Mouse (Mus musculus) forebrain, embryonic 10.5 days (tissue): ENCODE results near the gene Snx5. TPM values are rescaled to one million over a fixed set of nuclear protein-coding genes. Genes with fewer than 3 reads are reported as not detected.

Source experiments
- DNase-seq: peaks from one replicate; pipeline ENCODE4 v3.0.0-alpha.2; 2017; ENCODE audit warnings: low spot score; ENCODE audit errors: extremely low spot score
- H3K27ac ChIP-seq: fragments of 300-500 bp; sonication (generic); 2 replicates; pipeline ENCODE4 v1.5.1; 2016; ENCODE audit warnings: mild to moderate bottlenecking
- H3K27me3 ChIP-seq: fragments of 300-500 bp; sonication (generic); 2 replicates; pipeline ENCODE4 v1.6.1; 2016; ENCODE audit warnings: mild to moderate bottlenecking; ENCODE audit not compliant: poor library complexity, severe bottlenecking
- H3K36me3 ChIP-seq: fragments of 300-500 bp; sonication (generic); replicated peaks from 2 replicates; pipeline ENCODE4 v1.6.1; 2016; ENCODE audit warnings: mild to moderate bottlenecking, moderate library complexity
- H3K4me1 ChIP-seq: fragments of 300-500 bp; sonication (generic); 2 replicates; pipeline ENCODE4 v1.6.1; 2016
- H3K4me3 ChIP-seq: fragments of 300-500 bp; sonication (generic); 2 replicates; pipeline ENCODE4 v1.5.1; 2016; ENCODE audit warnings: mild to moderate bottlenecking, moderate library complexity
- H3K9me3 ChIP-seq: fragments of 300-500 bp; sonication (generic); 2 replicates; pipeline ENCODE4 v1.6.1; 2016; ENCODE audit warnings: mild to moderate bottlenecking, moderate library complexity
- WGBS: fragments of 180-500 bp; shearing (Covaris S2); methylation state at CpG from one replicate; pipeline ENCODE4 v1.1.7; 2016; 5-methylcytosine and 5-hydroxymethylcytosine counted together
- polyA plus RNA-seq: library from polyadenylated mRNA; unstranded; fragments of >200 nt; fragmentation: Nextera tagmentation; extraction: Ambion mirVana; gene quantifications from 2 replicates; pipeline ENCODE4 v1.2.1, GENCODE M21; 2016

Snx5 gene
- polyA plus RNA-seq, 1 experiment from 2014 or later = 133 TPM

- Histone ChIP-seq H3K9me3 (0 out of 2 replicates have a peak, but pooled peaks cover 3% of the 10 kb centered on the region), H3K27ac (no peak overlapping the region), H3K4me1 (0 out of 2 replicates have a peak, but pooled peaks cover 3% of the 10 kb centered on the region), H3K4me3 (no peak overlapping the region), H3K27me3 (no peaks in the 10 kb centered on the region), H3K36me3 (no peaks in the 10 kb centered on the region)
- 80% methylated on average over 3 of the region's 3 CpGs for WGBS
- no peak for DNase-seq
Measured at GRCm38 (mm10) chr2:144235776-144236175, 34.9 kb downstream of the Snx5 start.

DNA sequence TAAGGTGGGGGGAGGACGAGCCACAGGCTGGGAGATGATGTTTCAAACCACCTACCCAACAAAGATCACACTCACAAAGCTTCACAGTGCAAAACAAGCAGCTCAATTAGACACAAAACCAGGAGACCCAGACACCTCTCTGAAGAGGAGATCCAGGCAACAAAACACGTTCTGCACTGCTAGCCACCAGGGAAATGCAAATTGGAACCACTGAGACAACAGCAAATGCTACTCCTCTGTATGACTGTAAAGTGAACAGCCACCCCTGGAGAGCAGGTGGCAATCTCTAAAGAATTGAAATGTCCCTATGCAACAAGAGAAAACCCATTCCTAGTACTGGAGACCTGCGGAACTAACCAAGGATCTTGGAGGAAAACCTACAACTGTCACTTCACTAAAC, 37.2 kb downstream of the Snx5 start:
- Histone ChIP-seq H3K36me3 (no peaks in the 10 kb centered on the region), H3K9me3 (0 out of 2 replicates have a peak, but pooled peaks cover 3% of the 10 kb centered on the region), H3K4me1 (0 out of 2 replicates have a peak, but pooled peaks cover 3% of the 10 kb centered on the region), H3K27ac (no peak overlapping the region), H3K27me3 (no peaks in the 10 kb centered on the region), H3K4me3 (no peak overlapping the region)
- 65% methylated on average over 3 of the region's 3 CpGs for WGBS
- no peak for DNase-seq

- WGBS = 85% methylated on average over 5 of the region's 5 CpGs
- Histone ChIP-seq H3K36me3 (no peaks in the 10 kb centered on the region), H3K4me3 (no peak overlapping the region), H3K27ac (no peak overlapping the region), H3K27me3 (no peaks in the 10 kb centered on the region), H3K9me3 (peaks cover 3% of the 10 kb centered on the region; the same call in 1 of the 2 replicates), H3K4me1 (0 out of 2 replicates have a peak, but pooled peaks cover 3% of the 10 kb centered on the region)
- no peak for DNase-seq
Measured at GRCm38 (mm10) chr2:144231115-144231514, 39.6 kb downstream of the Snx5 start.

DNA sequence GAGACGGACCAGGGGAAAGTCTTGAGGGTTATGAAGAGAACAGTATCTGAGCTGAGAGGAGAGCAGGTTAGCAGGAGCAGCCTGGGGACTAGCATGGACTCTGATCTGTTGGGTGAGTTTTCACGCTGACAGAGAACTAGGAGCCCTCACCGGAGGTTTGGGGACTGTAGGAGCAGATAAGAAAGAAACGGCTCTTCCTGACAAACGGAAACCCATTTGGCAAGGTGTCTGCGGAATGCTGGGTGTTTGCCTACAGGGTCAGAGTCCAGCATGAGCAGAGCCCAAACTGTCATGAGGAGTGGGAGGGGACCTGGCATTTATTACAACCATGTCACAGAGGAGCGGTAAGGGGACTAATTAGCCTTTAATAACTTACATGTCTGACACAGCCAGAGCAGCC, 40.2 kb downstream of the Snx5 start:
- WGBS = 85% methylated on average over 7 of the region's 7 CpGs
- Histone ChIP-seq H3K4me1 (no peaks in the 10 kb centered on the region), H3K36me3 (no peaks in the 10 kb centered on the region), H3K27ac (no peak overlapping the region), H3K27me3 (no peaks in the 10 kb centered on the region), H3K4me3 (no peak overlapping the region), H3K9me3 (peaks cover 3% of the 10 kb centered on the region; the same call in 1 of the 2 replicates)
- no peak for DNase-seq

DNA sequence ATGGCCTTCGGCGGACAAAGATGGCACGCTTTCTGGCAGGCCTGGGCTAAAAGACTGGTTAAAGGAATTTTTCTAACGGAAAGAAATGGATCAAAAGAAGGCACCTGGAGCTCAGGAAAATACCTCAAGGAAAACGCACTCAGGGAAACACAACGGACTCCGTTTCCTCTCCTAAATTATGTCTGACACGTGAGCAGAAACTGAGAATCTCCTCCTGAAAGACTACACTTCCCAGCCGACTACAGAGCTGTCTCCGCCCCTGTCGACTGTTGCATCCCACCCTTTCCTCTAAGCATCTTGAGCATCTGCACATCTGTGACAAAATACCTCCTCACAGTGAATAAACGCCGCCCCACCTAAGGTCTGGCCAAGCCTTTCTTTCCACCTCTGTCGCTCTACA, 41.1 kb downstream of the Snx5 start:
- Histone ChIP-seq H3K27me3 (no peaks in the 10 kb centered on the region), H3K4me1 (peaks cover 2% of the 10 kb centered on the region; the same call in 1 of the 2 replicates), H3K4me3 (no peak overlapping the region), H3K27ac (no peak overlapping the region), H3K9me3 (peaks cover under 1% of the 10 kb centered on the region; the same call in 1 of the 2 replicates), H3K36me3 (no peaks in the 10 kb centered on the region)
- WGBS = 95% methylated on average over 14 of the region's 14 CpGs
- DNase-seq = no peak

DNA sequence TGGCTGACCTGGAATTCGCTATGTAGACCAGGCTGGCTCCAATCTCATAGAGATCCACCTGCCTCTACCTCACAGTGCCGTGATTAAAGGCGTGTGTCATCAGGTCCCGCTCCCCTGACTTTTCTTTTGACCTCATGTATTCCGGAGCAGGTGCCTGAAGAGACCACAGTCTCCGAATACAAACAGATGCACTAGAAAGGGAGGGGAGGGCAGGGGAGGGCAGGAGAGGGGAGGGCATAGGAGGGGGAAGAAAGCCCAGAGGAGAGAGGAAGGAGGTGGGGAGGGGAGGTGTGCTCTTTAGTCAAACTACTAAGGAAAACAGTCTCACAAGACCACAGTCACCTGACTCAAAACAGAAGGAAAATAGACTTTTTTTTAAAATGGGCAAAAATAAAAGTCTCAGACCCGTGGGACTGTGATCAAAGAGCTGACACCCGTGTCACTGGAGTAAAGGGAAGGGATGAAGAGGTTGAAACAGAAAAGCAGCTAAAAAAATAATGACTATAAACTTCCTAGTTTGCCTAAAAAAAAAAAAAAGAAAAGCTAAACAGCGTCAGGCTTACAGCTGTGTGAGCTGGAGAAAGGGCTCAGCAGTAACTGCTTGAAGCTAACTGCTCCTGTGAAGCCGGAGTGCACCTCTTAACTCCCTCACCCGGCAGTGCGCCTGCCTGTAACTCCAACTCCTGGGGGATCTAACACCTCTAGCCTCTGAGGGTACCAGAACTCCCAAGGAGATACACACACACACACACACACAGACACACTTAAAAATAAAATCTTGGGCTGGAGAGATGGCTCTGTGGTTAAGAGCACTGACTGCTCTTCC, 42.0 kb downstream of the Snx5 start:
- H3K4me1 ChIP-seq = peaks cover 8% of the 10 kb centered on the region
- no peaks in the 10 kb centered on the region for H3K27me3 ChIP-seq
- H3K9me3 ChIP-seq = no peaks in the 10 kb centered on the region; the same call in 1 of the 2 replicates
- WGBS = 86% methylated on average over 12 of the region's 12 CpGs
- no peaks in the 10 kb centered on the region for H3K36me3 ChIP-seq
- no peak overlapping the region for H3K4me3 ChIP-seq
- H3K27ac ChIP-seq = no peak overlapping the region
- DNase-seq = no peak

- H3K36me3 ChIP-seq = no peaks in the 10 kb centered on the region
- 88% methylated on average over 12 of the region's 12 CpGs for WGBS
- no peak for DNase-seq
Measured at GRCm38 (mm10) chr2:144226906-144227586, 43.7 kb downstream of the Snx5 start.

DNA sequence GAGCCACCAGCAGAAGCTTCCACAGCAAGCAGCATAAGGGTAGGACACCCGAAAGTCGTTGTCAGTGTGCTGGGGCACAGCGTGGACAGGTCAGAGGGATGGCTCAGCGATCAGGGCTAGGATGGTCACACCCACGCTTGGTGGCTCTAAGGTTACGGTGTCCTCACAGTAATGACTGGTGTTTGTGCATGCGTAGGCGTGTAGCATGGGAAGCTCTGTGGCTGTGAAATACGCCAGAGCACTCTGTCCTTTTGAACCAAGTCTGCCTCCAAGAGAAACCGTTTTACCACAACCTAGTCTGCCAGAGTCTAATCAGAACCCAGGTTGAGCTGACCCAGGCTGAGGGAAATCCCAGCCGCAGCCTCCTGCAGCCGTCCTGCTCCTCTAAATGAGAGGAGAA, 46.4 kb downstream of the Snx5 start:
- no peak overlapping the region for H3K4me3 ChIP-seq

More at GRCm38 (mm10) chr2:144226906-144227586, 43.7 kb downstream of the Snx5 start:
- H3K4me3 ChIP-seq = no peak overlapping the region
- no peaks in the 10 kb centered on the region; the same call in 1 of the 2 replicates for H3K9me3 ChIP-seq
- no peaks in the 10 kb centered on the region for H3K27me3 ChIP-seq
- peaks cover 8% of the 10 kb centered on the region for H3K4me1 ChIP-seq
- H3K27ac ChIP-seq = no peak overlapping the region

GRCm38 (mm10) chr2:144215601-144216000, 55.1 kb downstream of the Snx5 start:
- H3K27ac ChIP-seq = peak overlapping the region; percentile 81
- H3K27me3 ChIP-seq = no peaks in the 10 kb centered on the region
- H3K36me3 ChIP-seq = no peaks in the 10 kb centered on the region
- peaks cover 17% of the 10 kb centered on the region for H3K4me1 ChIP-seq
- WGBS = 19% methylated on average over 9 of the region's 9 CpGs
- no peaks in the 10 kb centered on the region for H3K9me3 ChIP-seq
- DNase-seq = no peak
- no peak overlapping the region for H3K4me3 ChIP-seq

More for the DNA sequence above, 46.4 kb downstream of the Snx5 start:
- Histone ChIP-seq H3K4me1 (peaks cover 8% of the 10 kb centered on the region), H3K9me3 (no peaks in the 10 kb centered on the region; the same call in 1 of the 2 replicates), H3K36me3 (no peaks in the 10 kb centered on the region), H3K27ac (no peak overlapping the region), H3K27me3 (no peaks in the 10 kb centered on the region)
- WGBS = 72% methylated on average over 12 of the region's 12 CpGs
- no peak for DNase-seq

DNA sequence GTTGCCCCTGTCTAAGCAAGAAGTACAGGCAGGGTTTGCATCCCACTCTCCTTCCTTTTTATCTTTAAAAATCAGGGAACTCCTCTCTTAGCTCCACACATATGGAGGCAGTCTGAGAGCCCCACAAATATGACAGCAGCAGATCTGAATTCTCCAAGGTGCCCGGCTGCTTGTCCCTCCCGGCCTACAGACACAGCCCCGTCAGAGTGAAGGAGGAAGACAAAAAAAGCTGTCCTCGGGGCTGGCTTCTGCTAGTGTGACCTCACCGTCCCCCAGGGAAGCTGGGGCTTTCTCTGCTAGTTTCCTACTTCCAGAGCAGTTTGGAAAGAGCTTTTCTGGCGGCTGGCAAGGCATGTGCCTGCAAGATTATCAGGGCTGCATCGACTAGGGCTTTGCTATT, 55.5 kb downstream of the Snx5 start:
- WGBS = 5% methylated on average over 7 of the region's 7 CpGs
- peaks cover 17% of the 10 kb centered on the region for H3K4me1 ChIP-seq
- H3K9me3 ChIP-seq = no peaks in the 10 kb centered on the region
- H3K27me3 ChIP-seq = no peaks in the 10 kb centered on the region
- peak overlapping the region; percentile 81 for H3K27ac ChIP-seq
- H3K4me3 ChIP-seq = peak overlapping the region; percentile 25; the same call in 1 of the 2 replicates
- H3K36me3 ChIP-seq = no peaks in the 10 kb centered on the region
- peak; percentile 35 for DNase-seq

- Histone ChIP-seq H3K27me3 (no peaks in the 10 kb centered on the region), H3K4me3 (no peak overlapping the region), H3K27ac (peak overlapping the region; percentile 81), H3K9me3 (no peaks in the 10 kb centered on the region), H3K4me1 (peaks cover 17% of the 10 kb centered on the region), H3K36me3 (no peaks in the 10 kb centered on the region)
- WGBS = 53% methylated on average over 9 of the region's 9 CpGs
- no peak for DNase-seq
Measured at GRCm38 (mm10) chr2:144214508-144215185, 56.1 kb downstream of the Snx5 start.

DNA sequence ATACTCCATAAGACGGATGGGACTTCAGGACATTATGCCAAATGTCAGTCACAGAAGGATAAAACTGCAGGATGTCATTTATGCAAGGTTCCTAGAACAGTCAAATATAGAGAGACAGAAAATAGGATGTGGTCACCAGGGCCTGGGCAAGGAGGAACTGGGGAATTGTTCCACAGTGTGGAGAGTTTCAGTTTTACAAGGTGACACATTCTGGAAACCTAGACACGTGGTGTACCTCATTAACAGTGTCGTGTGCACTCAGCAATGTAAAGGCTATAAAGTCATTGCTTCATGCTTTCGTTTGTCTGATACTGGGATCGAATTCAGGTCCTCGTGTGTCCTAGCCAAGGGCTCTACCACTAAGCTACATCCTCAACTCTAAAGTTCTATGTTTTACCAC, 56.9 kb downstream of the Snx5 start:
- Histone ChIP-seq H3K36me3 (no peaks in the 10 kb centered on the region), H3K9me3 (no peaks in the 10 kb centered on the region), H3K27ac (no peak overlapping the region), H3K27me3 (no peaks in the 10 kb centered on the region), H3K4me1 (peaks cover 17% of the 10 kb centered on the region), H3K4me3 (no peak overlapping the region)
- WGBS = 89% methylated on average over 6 of the region's 6 CpGs
- no peak for DNase-seq
